Mouse (Mus musculus): ENCODE measurements at regions not wholly inside any gene's neighbourhood (a gene's known extent, or its start where the extent isn't known, plus 50 kb on each side); places are given as distances from the start of the nearest gene placed in this dataset.
"Not testable (repeated sequence)": the region's sequence is repeated elsewhere in the genome, so short reads cannot be mapped to it uniquely, and the experiment has no call there.

DNA sequence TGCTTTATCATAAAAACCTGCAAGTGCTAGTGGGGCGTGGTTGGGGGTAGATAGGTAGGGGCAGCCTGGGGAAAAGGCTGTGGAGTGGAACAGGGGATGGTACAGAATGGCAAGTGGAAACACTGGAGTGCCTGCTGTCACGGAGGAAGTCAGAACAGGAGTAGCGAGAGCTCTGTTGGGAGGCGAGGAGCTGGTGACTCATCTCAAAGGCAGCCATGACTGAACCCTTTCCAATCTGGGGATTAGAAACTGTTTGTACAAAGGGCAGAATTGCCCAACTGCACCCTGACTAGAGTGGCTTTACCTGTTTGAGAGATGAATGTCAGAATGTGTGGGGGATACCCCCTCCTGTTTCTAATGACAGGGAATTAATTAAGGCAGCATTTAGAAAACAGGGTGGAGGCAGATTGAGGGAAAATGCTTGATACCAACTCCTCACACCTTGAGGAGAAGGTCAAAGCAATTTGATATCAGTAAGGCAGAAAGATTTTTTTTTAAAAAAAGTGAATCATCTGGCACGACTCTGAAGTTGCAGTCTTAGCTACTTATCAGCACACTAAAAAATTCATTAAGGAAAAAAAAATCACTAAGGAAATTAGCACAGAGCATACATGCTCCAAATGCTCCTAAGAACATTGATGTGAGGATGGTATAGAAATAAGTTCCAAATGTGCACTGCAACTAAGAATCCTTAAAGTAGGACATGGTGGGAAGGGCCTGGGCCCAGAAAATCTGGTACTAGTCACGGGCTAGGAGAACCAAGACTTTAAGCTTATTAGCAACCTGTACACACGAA, 54.7 kb upstream of the Usp25 start:
- Histone ChIP-seq H3K9ac (no peak overlapping the region), H3K27ac (no peak overlapping the region), H3K4me1 (no peaks in the 10 kb centered on the region), H3K27me3 (replicated peaks) (no peaks in the 10 kb centered on the region), H3K9me3 (no peaks in the 10 kb centered on the region), H3K4me3 (no peak overlapping the region), H3K4me2 (no peak overlapping the region), H3K36me3 (replicated peaks) (no peaks in the 10 kb centered on the region)
- 72% methylated on average over 7 of the region's 7 CpGs for WGBS
- no peak for ATAC-seq (replicated peaks)

GRCm38 (mm10) chr16:76957491-76957890, 56.0 kb upstream of the Usp25 start:
- Histone ChIP-seq H3K27ac (no peak overlapping the region), H3K36me3 (replicated peaks) (no peaks in the 10 kb centered on the region), H3K4me2 (no peak overlapping the region), H3K9me3 (no peaks in the 10 kb centered on the region), H3K4me3 (no peak overlapping the region), H3K27me3 (replicated peaks) (no peaks in the 10 kb centered on the region), H3K9ac (no peak overlapping the region), H3K4me1 (no peaks in the 10 kb centered on the region)
- ATAC-seq (replicated peaks): no peak
- 69% methylated on average over 3 of the region's 3 CpGs for WGBS

GRCm38 (mm10) chr16:76957090-76957489, 56.4 kb upstream of the Usp25 start:
- no peak for ATAC-seq (replicated peaks)
- Histone ChIP-seq H3K9ac (no peak overlapping the region), H3K4me1 (no peaks in the 10 kb centered on the region), H3K27ac (no peak overlapping the region), H3K27me3 (replicated peaks) (no peaks in the 10 kb centered on the region), H3K9me3 (no peaks in the 10 kb centered on the region), H3K4me2 (no peak overlapping the region), H3K36me3 (replicated peaks) (no peaks in the 10 kb centered on the region), H3K4me3 (no peak overlapping the region)
- 83% methylated on average over 7 of the region's 7 CpGs for WGBS

DNA sequence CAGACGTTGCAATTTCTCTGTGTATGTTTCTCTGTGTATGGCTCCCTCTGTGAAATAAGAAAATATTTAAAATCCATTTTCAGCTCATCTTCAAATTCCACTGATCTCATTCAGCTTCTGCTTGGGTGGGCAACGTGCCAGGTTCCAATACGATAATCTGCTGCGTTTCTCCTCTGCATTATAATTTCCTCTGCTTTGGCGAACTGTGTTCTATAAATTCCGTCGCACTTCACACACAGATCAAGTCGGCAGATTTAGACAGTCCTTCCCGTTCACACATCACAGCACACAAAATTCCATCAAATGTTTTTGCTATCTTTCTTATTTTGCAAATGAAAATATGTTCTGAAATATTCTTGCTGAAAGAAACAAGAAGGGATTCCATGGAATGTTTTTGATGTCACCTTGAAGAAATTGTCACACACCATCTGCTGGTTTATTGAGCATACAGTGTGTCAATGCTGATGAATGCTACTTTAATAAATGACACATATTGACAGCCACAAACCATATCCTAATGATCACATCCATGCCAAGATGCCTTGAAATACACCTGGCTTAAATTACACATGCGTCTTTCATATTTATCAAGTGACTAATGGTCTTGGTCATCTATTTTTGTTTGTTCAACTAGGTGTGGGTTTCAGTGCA, 62.5 kb upstream of the Usp25 start:
- no peak overlapping the region for H3K4me2 ChIP-seq
- H3K9ac ChIP-seq: no peak overlapping the region
- no peak for ATAC-seq (replicated peaks)
- H3K4me3 ChIP-seq: no peak overlapping the region
- WGBS: 62% methylated on average over 10 of the region's 10 CpGs
- H3K27me3 ChIP-seq (replicated peaks): no peaks in the 10 kb centered on the region
- H3K36me3 ChIP-seq (replicated peaks): no peaks in the 10 kb centered on the region
- no peak overlapping the region for H3K27ac ChIP-seq
- no peaks in the 10 kb centered on the region for H3K4me1 ChIP-seq
- no peaks in the 10 kb centered on the region for H3K9me3 ChIP-seq

GRCm38 (mm10) chr16:76947011-76947410, 66.5 kb upstream of the Usp25 start:
- H3K4me2 ChIP-seq: no peak overlapping the region

GRCm38 (mm10) chr16:76938128-76938527, 75.4 kb upstream of the Usp25 start:
- ATAC-seq (replicated peaks): no peak
- 80% methylated on average over 2 of the region's 2 CpGs for WGBS
- no peak overlapping the region for H3K4me2 ChIP-seq

More at GRCm38 (mm10) chr16:76947011-76947410, 66.5 kb upstream of the Usp25 start:
- Histone ChIP-seq H3K9ac (no peak overlapping the region), H3K36me3 (replicated peaks) (no peaks in the 10 kb centered on the region), H3K9me3 (no peaks in the 10 kb centered on the region), H3K4me1 (no peaks in the 10 kb centered on the region), H3K27ac (no peak overlapping the region), H3K27me3 (replicated peaks) (no peaks in the 10 kb centered on the region), H3K4me3 (no peak overlapping the region)
- no peak for ATAC-seq (replicated peaks)
- 77% methylated on average over 5 of the region's 5 CpGs for WGBS

GRCm38 (mm10) chr16:76927901-76928300, 85.6 kb upstream of the Usp25 start:
- WGBS: 65% methylated on average over 6 of the region's 6 CpGs
- H3K36me3 ChIP-seq (replicated peaks): no peaks in the 10 kb centered on the region
- no peaks in the 10 kb centered on the region for H3K27me3 ChIP-seq (replicated peaks)
- H3K4me3 ChIP-seq: no peak overlapping the region
- 0 out of 2 replicates have a peak, but pooled peaks cover 2% of the 10 kb centered on the region for H3K4me1 ChIP-seq
- no peak overlapping the region for H3K4me2 ChIP-seq
- H3K9ac ChIP-seq: no peak overlapping the region
- no peaks in the 10 kb centered on the region for H3K9me3 ChIP-seq
- H3K27ac ChIP-seq: no peak overlapping the region
- no peak for ATAC-seq (replicated peaks)

More at GRCm38 (mm10) chr16:76938128-76938527, 75.4 kb upstream of the Usp25 start:
- H3K36me3 ChIP-seq (replicated peaks): no peaks in the 10 kb centered on the region
- no peaks in the 10 kb centered on the region for H3K27me3 ChIP-seq (replicated peaks)
- no peak overlapping the region for H3K4me3 ChIP-seq
- no peaks in the 10 kb centered on the region for H3K9me3 ChIP-seq
- H3K9ac ChIP-seq: no peak overlapping the region
- H3K4me1 ChIP-seq: no peaks in the 10 kb centered on the region
- H3K27ac ChIP-seq: no peak overlapping the region

- WGBS: 96% methylated on average over 11 of the region's 11 CpGs
- ATAC-seq (replicated peaks); H3K9me3 ChIP-seq; H3K36me3 ChIP-seq (replicated peaks); H3K9ac ChIP-seq; H3K27ac ChIP-seq; H3K4me1 ChIP-seq; H3K4me2 ChIP-seq; H3K4me3 ChIP-seq; H3K27me3 ChIP-seq (replicated peaks): not testable (repeated sequence)
Observed at GRCm38 (mm10) chr16:76920137-76920536, 93.4 kb upstream of the Usp25 start.

- WGBS: 70% methylated on average over 2 of the region's 2 CpGs
- H3K4me2 ChIP-seq: no peak overlapping the region
- no peak for ATAC-seq (replicated peaks)
- H3K36me3 ChIP-seq (replicated peaks): no peaks in the 10 kb centered on the region
- H3K4me1 ChIP-seq: no peaks in the 10 kb centered on the region
- H3K27ac ChIP-seq: no peak overlapping the region
- H3K4me3 ChIP-seq: no peak overlapping the region
- H3K9me3 ChIP-seq: no peaks in the 10 kb centered on the region
- no peak overlapping the region for H3K9ac ChIP-seq
- H3K27me3 ChIP-seq (replicated peaks): no peaks in the 10 kb centered on the region
Observed at GRCm38 (mm10) chr16:76918598-76918997, 94.9 kb upstream of the Usp25 start.

DNA sequence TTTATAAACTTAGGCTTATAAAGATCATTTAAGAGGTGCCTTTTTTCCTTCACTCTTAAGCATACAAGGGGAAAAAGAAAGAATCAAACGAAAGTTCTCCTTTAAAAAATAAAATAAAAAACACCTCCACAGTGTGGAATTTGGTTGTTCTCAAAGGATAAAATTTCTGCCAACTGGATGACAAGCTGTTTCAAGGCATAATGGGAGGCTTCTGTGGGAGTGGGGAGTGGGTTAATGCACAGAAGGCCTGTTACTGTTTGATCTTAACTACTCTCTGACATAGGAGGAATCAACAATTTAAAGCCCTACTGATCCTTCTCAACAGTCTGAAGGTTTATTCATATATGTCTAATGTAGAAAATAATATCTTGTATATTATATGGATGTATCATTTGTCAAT, 99.2 kb upstream of the Usp25 start:
- Histone ChIP-seq H3K27ac (no peak overlapping the region), H3K9ac (no peak overlapping the region), H3K36me3 (replicated peaks) (no peaks in the 10 kb centered on the region), H3K9me3 (no peaks in the 10 kb centered on the region), H3K4me3 (no peak overlapping the region), H3K4me1 (no peaks in the 10 kb centered on the region), H3K27me3 (replicated peaks) (no peaks in the 10 kb centered on the region), H3K4me2 (no peak overlapping the region)
- no peak for ATAC-seq (replicated peaks)
- WGBS: 65% methylated on average over 1 of the region's 1 CpGs

- 86% methylated on average over 11 of the region's 11 CpGs for WGBS
- Histone ChIP-seq H3K4me3 (no peak overlapping the region), H3K27ac (no peak overlapping the region), H3K4me1 (no peaks in the 10 kb centered on the region), H3K27me3 (replicated peaks) (no peaks in the 10 kb centered on the region), H3K9me3 (no peaks in the 10 kb centered on the region), H3K36me3 (replicated peaks) (no peaks in the 10 kb centered on the region), H3K4me2 (no peak overlapping the region), H3K9ac (no peak overlapping the region)
- no peak for ATAC-seq (replicated peaks)
Observed at GRCm38 (mm10) chr16:76905205-76905996, 108.1 kb upstream of the Usp25 start.

- no peak overlapping the region for H3K4me3 ChIP-seq
- ATAC-seq (replicated peaks): no peak
- 16% methylated on average over 7 of the region's 7 CpGs for WGBS
Observed at GRCm38 (mm10) chr16:76899083-76899482, 114.4 kb upstream of the Usp25 start.

More at GRCm38 (mm10) chr16:76899083-76899482, 114.4 kb upstream of the Usp25 start:
- H3K27me3 ChIP-seq (replicated peaks): no peaks in the 10 kb centered on the region
- H3K4me1 ChIP-seq: peaks cover 5% of the 10 kb centered on the region
- H3K36me3 ChIP-seq (replicated peaks): no peaks in the 10 kb centered on the region
- no peak overlapping the region for H3K27ac ChIP-seq
- no peak overlapping the region for H3K4me2 ChIP-seq
- no peaks in the 10 kb centered on the region for H3K9me3 ChIP-seq
- no peak overlapping the region for H3K9ac ChIP-seq
